Mouse (Mus musculus) kidney, postnatal 4 days (tissue): ENCODE data around the gene Ptprcap.

ENCODE experiments used
- DNase-seq, 2 experiments: peaks; one replicate each; pipeline ENCODE4 v3.0.0; 2021; ENCODE audit warnings: mixed read lengths in 2 of 2

Ptprcap gene

GRCm38 (mm10) chr19:4147782-4148490 lies 5.5 kb upstream of the Ptprcap start:
- no peak for DNase-seq

- DNase-seq: peak; percentile 99
These were observed 5.0 kb upstream of the Ptprcap start, which contains the start of gene Coro1b for GRCm38 (mm10) chr19:4148491-4148806. TSS of gene Coro1b (plus strand) at chr19:4148619.

GRCm38 (mm10) chr19:4148819-4149218 lies 4.6 kb upstream of the Ptprcap start:
- DNase-seq: peak; percentile 41 to 58

GRCm38 (mm10) chr19:4149283-4149682 lies 4.1 kb upstream of the Ptprcap start:
- DNase-seq: no peak

GRCm38 (mm10) chr19:4149764-4150461 lies 3.5 kb upstream of the Ptprcap start:
- DNase-seq: no peak

- peak in 1 of 2 experiments; percentile 55 for DNase-seq
These were observed 2.6 kb upstream of the Ptprcap start for GRCm38 (mm10) chr19:4150567-4151487.

- no peak for DNase-seq
These were observed 1.9 kb upstream of the Ptprcap start for GRCm38 (mm10) chr19:4151488-4151860.

- no peak for DNase-seq
These were observed 1.5 kb upstream of the Ptprcap start for GRCm38 (mm10) chr19:4151898-4152297.

- no peak for DNase-seq
These were observed 766 bp upstream of the Ptprcap start for GRCm38 (mm10) chr19:4152445-4153231.

- no peak for DNase-seq
These were observed 1.2 kb downstream of the Ptprcap start for GRCm38 (mm10) chr19:4154437-4155222.

- DNase-seq: no peak
These were observed 2.0 kb downstream of the Ptprcap start for GRCm38 (mm10) chr19:4155223-4156072.

GRCm38 (mm10) chr19:4156073-4156579 lies 2.7 kb downstream of the Ptprcap start:
- DNase-seq: no peak

GRCm38 (mm10) chr19:4156771-4157170 lies 3.4 kb downstream of the Ptprcap start:
- no peak for DNase-seq

GRCm38 (mm10) chr19:4159049-4159448 lies 5.6 kb downstream of the Ptprcap start:
- DNase-seq: no peak

- peak; percentile 98 for DNase-seq
These were observed 9.5 kb downstream of the Ptprcap start, which contains the start of gene Rps6kb2 for GRCm38 (mm10) chr19:4162646-4163542. TSS of gene Rps6kb2 (minus strand) at chr19:4163354.

- no peak for DNase-seq
These were observed 10.1 kb downstream of the Ptprcap start for GRCm38 (mm10) chr19:4163543-4163887.

GRCm38 (mm10) chr19:4164100-4164499 lies 10.7 kb downstream of the Ptprcap start:
- DNase-seq: no peak

- no peak for DNase-seq
These were observed 11.3 kb downstream of the Ptprcap start for GRCm38 (mm10) chr19:4164721-4165120.
